Comparison of ENCODE assay signal across 8 mouse cellular contexts in the genomic region with DNA sequence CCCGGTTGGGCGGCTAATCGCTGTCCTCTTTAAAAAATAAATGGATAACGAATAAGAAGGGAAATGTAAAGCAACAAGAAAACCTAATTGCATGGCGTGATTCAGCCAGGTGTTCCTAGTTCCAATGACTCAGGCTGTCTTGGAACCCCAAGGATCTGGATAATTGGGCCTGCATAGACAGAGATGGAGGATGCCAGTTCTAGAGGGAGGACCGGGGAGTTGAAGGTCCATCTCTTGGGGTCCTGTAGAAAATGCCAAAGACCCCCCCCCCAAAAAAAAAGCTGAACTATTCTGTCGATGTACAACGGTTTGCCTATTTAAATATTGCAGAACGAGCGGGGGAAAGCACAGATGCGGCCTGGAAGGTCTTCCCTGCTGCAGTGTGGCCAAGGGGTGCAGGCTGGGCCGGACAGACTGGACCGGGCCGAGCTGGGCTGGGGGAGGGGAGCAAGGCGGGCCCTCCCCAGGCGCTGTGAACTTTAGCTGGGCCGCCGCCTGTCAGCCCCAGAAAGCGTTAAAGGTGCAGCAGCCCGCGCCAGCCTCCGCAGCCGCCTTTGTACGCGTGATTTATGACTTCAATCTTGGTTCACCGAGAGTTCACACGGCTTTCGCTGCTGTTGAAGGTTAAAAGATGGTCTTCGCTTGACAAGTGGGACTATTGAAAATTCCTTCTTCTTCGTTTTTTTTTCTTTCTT. TPM values are rescaled to one million over a fixed set of nuclear protein-coding genes. Genes with fewer than 3 reads are reported as not detected.
A peak's percentile ranks its signal among the peaks of the same experiment; 100 is the strongest.
DNase-seq lines count a peak whose midpoint lies in the region; ATAC-seq and TF ChIP-seq lines count a peak whose summit lies in the region.

No protein-coding gene starts in this region.

- peak overlapping the region; percentile 8; the same call in 1 of the 2 replicates for H3K4me3 ChIP-seq in lung, embryonic 14.5 days (ENCODE audit: low read depth, low read length)
- peak overlapping the region; percentile 1; the same call in 1 of the 2 replicates for H3K4me3 ChIP-seq in neural tube, embryonic 14.5 days (ENCODE audit: low read depth, low read length)

- H3K27me3 ChIP-seq in lung, embryonic 14.5 days (ENCODE audit: insufficient read depth, low read length), result peaks cover 60% of the 10 kb centered on the region
- no peaks in the 10 kb centered on the region for H3K27me3 ChIP-seq in neural tube, embryonic 14.5 days (ENCODE audit: control insufficient read depth, insufficient read depth, low read length)

- H3K4me1 ChIP-seq in lung, embryonic 14.5 days (ENCODE audit: insufficient read depth), result peaks cover 5% of the 10 kb centered on the region; the same call in 1 of the 2 replicates
- peaks cover 69% of the 10 kb centered on the region for H3K4me1 ChIP-seq in neural tube, embryonic 14.5 days (ENCODE audit: control insufficient read depth, insufficient read depth, low read length)

- peak; percentile 62 for ATAC-seq in lung, embryonic 14.5 days (ENCODE audit: insufficient read depth)
- ATAC-seq in neural tube, embryonic 14.5 days (ENCODE audit: low read depth), result peak; percentile 25; the same call in 1 of the 2 replicates

- no peak for TF ChIP-seq CTCF in lung, embryonic 14.5 days (IDR thresholded peaks at IDR 0.05; ENCODE audit: low read depth)

- peak; percentile 71 for DNase-seq in lung, embryonic 14.5 days
- no peak for DNase-seq in lung, adult 18-20 months
- peak; percentile 89 for DNase-seq in embryo, embryonic 11 days
- peak; percentile 84 for DNase-seq in kidney, adult 9 months
- no peak for DNase-seq in spleen, postnatal 36 days (ENCODE audit: low spot score in 2 of 2)
- DNase-seq in right cerebral cortex, postnatal 4 days, result no peak
- DNase-seq in right cerebral cortex, adult 2 months (ENCODE audit: low spot score in 2 of 2), result no peak

- peak overlapping the region; percentile 37; the same call in 1 of the 2 replicates for H3K27ac ChIP-seq in lung, embryonic 14.5 days (ENCODE audit: low read depth)
- peak overlapping the region; percentile 88 for H3K27ac ChIP-seq in neural tube, embryonic 14.5 days (ENCODE audit: low read depth, low read length)

- no peaks in the 10 kb centered on the region for H3K36me3 ChIP-seq in lung, embryonic 14.5 days (ENCODE audit: insufficient read depth)
- H3K36me3 ChIP-seq in neural tube, embryonic 14.5 days (ENCODE audit: control insufficient read depth, insufficient read depth, low read length), result no peaks in the 10 kb centered on the region

- H3K4me2 ChIP-seq in lung, embryonic 14.5 days, result peak overlapping the region; percentile 53
- H3K4me2 ChIP-seq in neural tube, embryonic 14.5 days (ENCODE audit: low read depth, low read length), result peak overlapping the region; percentile 41

- 2% methylated on average over 30 of the region's 30 CpGs for WGBS in lung, embryonic 14.5 days
- 1% methylated on average over 30 of the region's 30 CpGs for WGBS in neural tube, embryonic 14.5 days

- no peak overlapping the region for H3K9ac ChIP-seq in lung, embryonic 14.5 days
- H3K9ac ChIP-seq in neural tube, embryonic 14.5 days (replicated peaks; ENCODE audit: low read depth, low read length), result peak overlapping the region; percentile 41

- H3K9me3 ChIP-seq in lung, embryonic 14.5 days (ENCODE audit: low read depth, low read length), result no peaks in the 10 kb centered on the region
- H3K9me3 ChIP-seq in neural tube, embryonic 14.5 days (ENCODE audit: control insufficient read depth, low read length), result no peaks in the 10 kb centered on the region

RNA-seq across cellular contexts. Expression of gene Hoxc4, which starts 42.5 kb away (rescaled TPM):
- 1.5 and 2.1 TPM in 2 replicates for polyA plus RNA-seq in lung, embryonic 14.5 days (2014; fragmentation: Nextera tagmentation; extraction: Ambion mirVana)
- polyA plus RNA-seq in neural tube, embryonic 14.5 days (2014; fragmentation: Nextera tagmentation; extraction: Ambion mirVana), result 19.0 and 24.0 TPM in 2 replicates

Comparison
In these comparisons a context has a peak if more than half of its experiments do, and no peak if none do; other contexts are left out.
1. DNase-seq: peak in lung, embryonic 14.5 days (single experiment), embryo, embryonic 11 days (single experiment) and kidney, adult 9 months (single experiment); none in lung, adult 18-20 months (0 of 2), spleen, postnatal 36 days (0 of 2), right cerebral cortex, postnatal 4 days (single experiment) and right cerebral cortex, adult 2 months (0 of 2).